Mouse (Mus musculus): ENCODE data around the gene Nr4a1.

DNA sequence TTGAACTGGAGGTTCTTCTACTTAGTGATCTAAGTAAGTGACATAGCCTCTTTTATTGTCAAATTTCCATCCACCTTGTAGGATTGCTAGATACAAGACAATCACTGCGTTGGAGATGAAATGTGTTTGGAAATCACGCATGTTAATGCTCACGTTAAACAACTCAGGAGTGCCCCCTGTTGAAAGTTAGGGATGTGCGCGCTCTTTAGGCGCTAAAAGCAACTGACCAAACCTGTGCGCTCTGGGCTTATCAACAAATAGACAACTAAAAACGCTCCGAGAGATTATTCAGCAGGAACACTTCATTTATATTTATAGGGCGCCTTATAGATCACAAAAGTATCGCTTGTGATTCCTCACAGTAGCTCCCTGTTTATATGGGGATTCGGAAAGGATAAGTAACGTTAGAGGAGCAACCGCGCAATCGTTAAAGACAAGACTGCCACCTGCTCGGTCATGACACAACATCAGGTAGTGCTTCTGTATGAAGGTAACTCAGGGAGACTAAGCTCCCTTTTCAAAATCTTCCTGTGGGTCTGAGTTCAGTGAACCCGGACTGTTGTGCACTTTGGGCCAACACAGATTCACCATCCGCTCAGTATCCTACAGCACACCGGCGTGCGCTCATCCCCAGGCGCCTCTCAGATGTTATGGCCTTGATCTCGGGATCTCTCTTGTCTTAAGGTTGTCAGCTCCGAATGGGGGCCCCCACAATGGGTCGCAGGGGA is 29.3 kb downstream of the Nr4a1 start:
- TF ChIP-seq CTCF (IDR thresholded peaks at IDR 0.05; ENCODE audit: insufficient read depth, low read depth, low read length) (no peak), POLR2A (IDR thresholded peaks at IDR 0.05; ENCODE audit: insufficient read depth, low read depth, low read length) (no peak)

Measured in olfactory bulb, adult 2 months (tissue).